Mouse (Mus musculus) 416B (cell line): ENCODE data around the gene Olfr418.
"Not testable (repeated sequence)": the region's sequence is repeated elsewhere in the genome, so short reads cannot be mapped to it uniquely, and the experiment has no call there.

ENCODE experiments used
- DNase-seq: peaks from one replicate; pipeline ENCODE4 v3.0.0; 2011; ENCODE audit warnings: low read depth

The Olfr418 gene

DNA sequence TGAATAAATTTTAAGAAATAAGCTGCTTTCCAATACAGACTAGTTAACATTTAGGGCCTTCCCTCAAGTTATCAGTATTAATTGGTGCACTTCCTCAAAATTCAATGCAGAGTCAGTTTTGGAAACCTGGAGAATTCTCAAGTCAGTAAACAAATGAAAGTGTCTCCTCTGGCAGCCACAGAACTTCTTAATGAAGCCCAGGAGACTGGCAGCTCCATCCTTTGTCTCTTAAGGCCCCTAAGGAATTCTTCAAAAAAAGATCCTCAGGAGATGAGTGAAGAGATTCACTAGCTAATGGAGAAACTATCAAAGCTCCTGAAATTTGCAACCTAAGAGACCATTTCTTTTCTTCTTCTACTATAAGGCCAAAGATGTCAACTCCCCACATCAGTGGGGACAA, at the start of gene Olfr418:
Olfr418 (plus strand) TSS at position 301 of the 400 bp plus-strand sequence.
- no peak for DNase-seq

DNA sequence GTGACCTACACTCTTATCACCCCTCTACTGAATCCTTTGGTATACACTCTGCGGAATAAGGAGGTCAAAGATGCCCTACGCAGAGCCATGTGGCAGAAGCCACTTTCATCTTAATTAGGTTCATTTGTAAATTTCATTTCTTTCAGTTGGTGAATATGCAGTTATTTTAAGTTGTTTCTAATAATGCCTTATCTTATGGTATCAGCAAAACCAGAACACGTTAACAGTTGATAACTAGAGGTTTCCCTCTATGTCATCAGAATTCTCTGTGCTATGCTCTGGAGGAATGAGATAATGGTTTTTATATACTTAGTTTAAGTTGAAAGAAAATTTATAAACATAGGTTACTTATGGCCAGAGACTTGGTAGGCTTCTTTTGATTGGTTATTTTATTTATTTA, 49.3 kb upstream of the Olfr418 start:
- DNase-seq: no peak

DNA sequence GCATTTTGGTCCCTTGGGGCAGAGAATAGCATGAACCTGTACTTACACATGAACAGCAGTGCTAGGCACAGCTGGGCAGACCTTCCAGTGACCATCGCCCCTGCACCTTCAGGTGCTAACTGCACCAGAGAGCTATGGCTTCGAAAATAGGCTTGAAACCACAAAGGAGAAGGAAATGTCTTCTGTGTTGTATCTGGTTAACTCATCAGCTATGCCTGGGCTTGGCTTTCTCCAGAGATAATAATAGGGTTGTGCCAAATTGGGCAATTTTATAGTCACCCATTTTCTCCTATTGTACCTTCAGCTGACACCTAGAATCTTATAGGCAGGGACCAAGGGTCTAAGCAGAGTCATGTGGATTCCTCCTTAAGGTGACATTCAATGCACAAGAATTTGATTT, 38.7 kb upstream of the Olfr418 start, which contains the start of gene Fcer1a:
Fcer1a (minus strand) TSS at position 134 of the 400 bp plus-strand sequence.
- no peak for DNase-seq

DNA sequence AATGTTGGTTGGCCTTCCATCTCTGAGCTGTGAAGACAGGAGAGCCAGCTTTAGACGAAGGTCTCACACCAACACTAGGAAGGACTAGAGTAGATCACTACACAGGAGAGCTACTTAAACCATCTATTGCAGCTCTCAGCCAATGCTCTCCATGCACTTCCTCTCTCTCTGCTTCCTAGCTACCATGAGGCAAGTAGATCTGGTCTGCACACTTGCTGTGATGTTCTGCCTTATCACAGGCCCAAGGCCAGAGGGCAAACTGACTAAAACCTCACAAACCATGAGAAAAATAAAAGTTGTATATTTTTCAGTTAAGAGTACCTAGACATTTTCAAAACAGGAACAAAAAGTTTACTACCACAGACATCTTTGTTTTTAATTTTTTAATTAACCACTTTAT, 28.8 kb upstream of the Olfr418 start:
- DNase-seq: not testable (repeated sequence)

DNA sequence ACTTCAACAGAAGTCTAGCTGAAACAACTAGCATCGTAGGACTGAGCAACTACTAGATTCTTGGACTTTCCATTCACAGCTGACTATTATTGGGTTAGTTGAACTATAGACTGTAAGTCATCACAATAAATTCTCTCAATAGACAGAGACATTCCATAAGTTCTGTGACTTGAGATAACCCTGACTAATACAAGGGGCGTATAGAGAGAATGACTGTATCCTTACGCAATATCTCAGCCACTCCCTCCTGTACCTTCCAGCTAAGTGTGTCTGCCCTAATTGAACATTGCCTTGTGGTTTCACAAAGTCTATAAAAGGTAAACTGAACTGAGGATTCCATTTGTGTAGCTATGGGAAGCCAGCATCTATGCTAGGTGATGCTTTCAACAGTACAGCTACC, 15.9 kb upstream of the Olfr418 start:
- DNase-seq: peak; percentile 2

DNA sequence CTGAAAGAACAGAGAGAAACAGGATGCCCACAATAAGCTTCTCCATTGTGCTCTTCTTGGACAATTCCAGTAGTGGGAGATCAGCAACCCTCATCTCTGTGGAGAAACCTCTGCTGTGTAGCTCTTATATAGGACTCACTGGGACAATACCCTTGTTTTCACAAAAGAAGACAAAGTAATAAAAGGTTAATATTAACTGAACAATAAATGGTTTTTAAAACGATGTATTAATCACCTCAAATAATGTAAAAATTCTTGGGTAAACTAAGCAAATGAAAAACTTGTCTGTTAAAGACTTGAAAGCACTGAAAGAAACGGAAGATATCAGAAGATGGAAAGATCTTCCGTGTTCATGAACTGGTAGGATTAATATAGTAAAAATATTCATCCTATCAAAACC, 11.9 kb downstream of the Olfr418 start, which contains the start of gene Mptx2:
Mptx2 (minus strand) TSS at position 101 of the 400 bp plus-strand sequence.
- no peak for DNase-seq

DNA sequence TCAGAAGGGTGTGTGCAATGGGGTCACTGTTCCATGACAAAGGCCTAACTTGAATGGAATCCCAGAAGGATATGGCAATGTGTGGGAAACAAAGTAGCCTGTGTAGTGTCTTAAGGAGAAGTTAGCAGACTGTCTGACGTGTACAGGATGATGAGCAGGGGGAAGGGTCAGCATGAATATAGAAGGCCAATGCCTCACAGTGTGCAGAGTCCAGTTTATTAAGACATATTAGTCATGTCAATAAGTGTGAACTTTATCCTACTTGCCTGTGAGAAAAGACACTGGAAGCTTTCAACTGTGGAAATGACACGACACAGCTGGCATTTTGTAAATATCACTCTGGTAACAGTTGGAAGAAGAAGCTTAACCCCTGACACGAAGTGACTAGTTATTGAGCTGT, 37.0 kb downstream of the Olfr418 start:
- DNase-seq: not testable (repeated sequence)

DNA sequence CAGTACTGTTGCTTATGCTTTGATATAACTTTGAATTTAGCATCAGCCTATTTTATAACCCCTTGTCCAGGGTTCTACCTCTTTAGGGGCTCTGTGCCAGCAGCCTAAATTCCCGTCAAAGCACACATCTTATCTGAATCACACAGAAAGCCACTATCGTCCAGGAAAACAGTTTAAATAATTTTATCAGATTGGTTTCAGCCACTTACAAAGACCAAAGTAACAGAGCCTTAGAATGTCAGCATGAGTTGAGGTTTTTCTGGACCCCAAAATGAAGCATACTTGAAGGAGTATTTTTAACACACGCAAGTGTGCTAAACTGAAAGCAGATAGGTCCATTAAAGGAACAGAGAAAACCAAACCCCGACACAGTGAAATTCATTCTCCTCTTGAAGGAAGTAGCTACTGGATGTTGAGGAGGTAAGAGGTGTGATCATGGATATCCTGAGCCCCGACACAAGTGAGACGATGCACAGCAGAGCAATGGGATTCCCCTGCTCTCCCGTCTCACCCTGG, 47.8 kb downstream of the Olfr418 start:
- DNase-seq: peak; percentile 18

DNA sequence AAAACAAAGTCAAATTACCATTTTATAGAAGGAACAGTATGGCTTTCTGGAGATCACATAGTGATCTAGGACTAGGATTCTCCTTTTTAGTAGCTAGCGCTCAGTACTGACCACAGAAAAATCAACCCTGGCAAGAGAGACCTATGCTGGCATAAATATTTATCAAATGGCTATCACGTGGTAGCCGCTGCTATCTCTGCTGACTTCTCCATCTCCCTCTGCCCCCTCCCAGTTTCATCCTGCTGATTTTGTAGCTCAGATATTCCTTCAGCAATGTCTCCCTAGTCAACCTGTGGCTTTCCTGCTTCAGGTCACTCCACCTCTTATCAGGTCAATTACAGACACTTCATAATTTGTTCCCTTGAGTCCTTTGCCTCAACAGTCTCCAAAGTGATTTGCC, 49.9 kb downstream of the Olfr418 start:
- no peak for DNase-seq

DNA sequence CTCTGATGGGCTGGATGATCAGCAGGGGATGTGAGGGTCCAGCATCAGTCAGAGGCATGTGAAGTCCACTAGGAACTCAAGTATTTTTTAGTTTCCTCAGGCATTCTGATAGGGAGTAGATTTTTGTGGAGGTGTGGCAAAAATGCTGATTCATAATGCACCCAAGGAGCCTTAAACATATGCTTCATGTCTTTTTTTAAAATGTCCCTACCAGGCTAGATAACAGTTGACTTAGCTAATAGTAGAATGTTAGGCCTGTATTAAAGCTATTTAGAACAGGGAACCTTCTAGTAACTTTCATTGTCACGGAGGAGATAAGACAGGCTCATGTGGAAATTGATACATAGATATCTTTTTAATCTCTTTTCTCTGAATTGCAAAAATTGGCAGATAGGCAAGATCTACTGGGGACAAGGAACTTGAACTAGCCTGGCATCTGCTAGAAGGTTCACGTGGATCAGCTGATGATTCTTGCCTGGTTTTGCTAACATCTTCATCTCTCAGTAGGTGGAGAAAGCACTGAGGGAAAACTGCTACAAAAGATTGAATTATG, 52.2 kb downstream of the Olfr418 start:
- DNase-seq: no peak

DNA sequence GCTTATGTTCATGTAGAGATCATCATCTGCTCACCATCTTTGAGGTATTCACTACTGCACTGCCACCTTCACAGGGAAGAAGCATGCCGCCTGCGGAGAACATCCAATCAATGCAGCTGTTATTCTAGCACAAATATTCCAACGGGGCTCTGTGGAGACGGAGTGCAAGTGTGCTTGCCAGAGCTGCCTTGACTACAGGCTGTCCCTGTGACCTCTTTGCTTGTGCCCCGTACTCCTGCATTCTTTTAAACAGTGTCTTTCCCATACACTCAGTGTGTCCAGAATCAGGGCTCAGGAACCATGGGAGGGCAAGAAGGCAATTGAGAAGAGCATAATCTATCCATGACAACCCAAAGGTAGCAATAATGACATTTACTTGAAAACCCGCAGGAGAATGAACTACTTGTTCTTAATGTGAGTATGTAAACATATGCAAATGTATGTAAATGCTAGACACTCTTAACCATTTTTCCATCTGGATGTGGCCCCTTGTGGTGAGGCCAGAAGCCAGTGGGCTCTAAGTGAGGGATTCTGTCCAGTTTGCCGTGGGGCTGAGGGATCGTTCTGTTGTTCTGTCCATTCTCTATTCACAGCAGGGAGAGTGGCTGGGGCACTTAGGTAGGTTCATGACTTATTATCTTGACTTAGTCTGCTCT, 55.9 kb downstream of the Olfr418 start:
- DNase-seq: no peak

DNA sequence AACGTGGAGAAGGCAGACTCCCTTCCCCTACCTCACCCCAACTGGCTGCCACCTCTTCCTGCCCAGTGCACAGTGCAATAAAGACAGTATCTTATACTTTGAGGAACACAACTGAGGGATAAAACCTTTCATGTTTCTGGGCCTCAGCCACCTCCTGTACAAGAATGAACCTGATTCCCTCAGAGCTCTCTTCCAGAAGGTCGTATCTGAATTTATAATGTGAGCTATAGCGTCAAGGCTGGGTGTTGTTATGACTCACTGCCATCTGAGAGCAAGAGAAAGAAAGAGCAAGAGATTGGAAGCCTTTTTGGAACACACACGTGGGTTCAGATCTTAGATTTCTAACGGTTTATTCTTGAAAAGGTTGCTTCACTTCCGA, 56.4 kb downstream of the Olfr418 start:
- no peak for DNase-seq
